Mouse (Mus musculus) left cerebral cortex, postnatal 4 days (tissue): ENCODE measurements around the gene Prdx1. TPM values are rescaled to one million over a fixed set of nuclear protein-coding genes. Genes with fewer than 3 reads are reported as not detected.
"Not testable (repeated sequence)": the region's sequence is repeated elsewhere in the genome, so short reads cannot be mapped to it uniquely, and the experiment has no call there.

Source experiments
- DNase-seq: peaks from one replicate; pipeline ENCODE4 v3.0.0-alpha.2; 2022
- intact Hi-C: fragments of 180-260 bp; cut with DNase I; formaldehyde crosslinking; loops from one replicate; pipeline ENCODE4 v1.15.1; 2025
- total RNA-seq, 2 experiments: library from RNA; stranded (reverse); gene quantifications; 2 replicates each; pipeline ENCODE4 v1.2.3; 2021

Prdx1 gene
- 100 to 1,000 TPM; 170 to 191 TPM for total RNA-seq

DNA sequence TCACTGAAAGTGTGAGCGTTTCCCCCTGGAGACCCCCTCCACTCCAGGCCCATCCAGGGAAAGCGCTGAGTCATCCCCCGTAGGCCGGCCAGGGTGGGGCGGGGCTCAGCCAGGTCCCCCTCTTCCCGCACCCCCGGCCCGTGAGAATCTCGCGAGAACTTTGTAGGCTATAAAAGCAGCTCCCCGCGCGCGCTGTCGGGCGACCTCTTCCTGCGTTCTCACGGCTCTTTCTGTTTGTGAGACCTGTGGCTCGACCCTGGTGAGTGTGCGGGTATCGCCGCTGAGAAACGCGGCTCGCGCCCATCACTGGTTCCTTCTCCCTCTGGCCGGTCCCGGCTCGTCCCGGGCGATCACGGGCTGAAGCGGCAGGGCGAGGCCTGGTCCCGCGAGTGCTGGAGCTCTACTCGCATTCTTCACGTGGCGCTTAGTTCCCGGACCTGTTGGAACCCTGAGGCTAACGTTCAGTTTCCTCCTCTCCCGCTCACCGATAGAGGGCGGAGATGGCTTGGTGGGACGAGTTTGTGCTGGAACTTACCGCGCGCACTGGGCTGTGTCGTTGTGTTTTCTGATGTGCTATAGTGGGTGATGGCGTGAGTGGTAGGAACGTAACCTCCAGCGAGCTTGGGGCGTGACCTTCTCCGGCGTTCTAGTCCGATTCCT lies at the start of gene Prdx1:
TSS of gene Prdx1 (plus strand) at position 143 of the 660 bp plus-strand sequence.
- DNase-seq: peak; percentile 96
- intact Hi-C loops: no loop called here

DNA sequence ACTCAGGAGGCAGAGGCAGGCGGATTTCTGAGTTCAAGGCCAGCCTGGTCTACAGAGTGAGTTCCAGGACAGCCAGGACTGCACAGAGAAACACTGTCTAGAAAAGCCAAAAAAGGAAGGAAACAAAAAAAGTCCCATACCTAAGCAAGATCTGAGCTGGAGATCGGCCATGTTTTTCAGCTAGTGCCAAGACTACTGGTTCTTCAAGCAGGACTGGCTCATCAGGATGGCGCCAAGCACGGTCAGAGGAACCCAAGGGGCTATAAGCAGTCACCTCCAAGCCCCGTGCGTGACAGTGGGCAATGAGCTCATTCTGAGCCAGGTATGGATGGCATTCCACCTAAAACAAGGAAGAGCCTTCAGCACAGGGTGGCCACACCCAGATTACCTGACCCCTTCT lies 46.5 kb upstream of the Prdx1 start:
- no peak for DNase-seq
- intact Hi-C loops: no loop called here

DNA sequence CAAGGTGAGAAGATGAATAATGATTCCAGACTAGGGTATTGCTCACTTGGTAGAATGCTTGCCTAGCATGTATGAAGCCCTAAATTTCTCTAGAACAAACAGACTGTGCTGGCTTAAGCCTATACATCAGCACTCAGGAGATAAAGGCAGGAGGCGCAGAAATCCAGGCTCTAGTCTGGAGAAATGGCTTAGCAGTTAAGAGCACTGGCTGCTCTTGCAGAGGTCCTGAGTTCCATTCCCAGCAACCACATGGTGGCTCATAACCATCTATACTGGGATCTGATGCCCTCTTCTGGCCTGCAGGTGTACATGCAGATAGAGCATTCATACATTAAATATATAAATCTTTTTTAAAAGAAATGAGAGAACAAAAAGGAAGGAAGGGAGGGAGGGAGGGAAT lies 43.3 kb upstream of the Prdx1 start:
- DNase-seq: no peak
- intact Hi-C loops: no loop called here

DNA sequence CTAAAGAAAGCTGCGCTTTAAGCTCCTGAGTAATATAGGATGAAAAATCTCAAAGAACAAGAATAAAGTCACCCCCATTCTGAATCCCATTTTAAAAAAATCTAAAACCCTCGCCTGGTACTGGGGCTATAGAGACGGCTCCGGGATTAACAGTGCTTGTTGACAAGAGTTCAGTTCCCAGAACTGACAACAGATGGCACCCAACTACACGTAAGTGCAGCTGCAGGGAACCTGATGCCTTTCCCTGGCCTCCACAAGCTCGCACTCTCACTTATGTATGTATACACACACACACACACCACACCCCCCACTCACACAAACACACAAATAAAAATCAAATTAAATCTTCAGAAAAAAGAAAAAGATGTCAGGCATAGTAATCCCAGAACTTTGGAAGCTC lies 41.0 kb upstream of the Prdx1 start:
- DNase-seq: peak; percentile 5
- intact Hi-C loops: no loop called here

DNA sequence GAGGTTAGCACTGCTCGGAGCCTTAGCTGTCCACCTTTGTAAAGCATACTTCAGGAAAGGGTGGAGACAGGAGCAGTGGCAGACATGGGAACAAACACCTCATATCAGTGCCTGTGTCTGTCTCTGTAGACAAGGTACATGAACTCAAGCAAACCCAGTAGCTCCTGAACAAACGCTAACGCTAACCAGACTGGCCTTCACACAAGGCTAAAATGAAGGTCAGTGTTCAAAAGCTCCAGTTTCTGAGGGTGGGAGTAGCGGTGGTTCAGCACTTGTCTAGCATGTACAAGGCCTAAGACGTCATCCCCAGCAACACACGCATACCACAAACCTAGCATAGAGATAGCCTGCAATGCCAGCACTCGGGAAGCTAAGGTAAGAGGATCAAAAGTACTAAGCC lies 39.7 kb upstream of the Prdx1 start:
- intact Hi-C loops: no loop called here

DNA sequence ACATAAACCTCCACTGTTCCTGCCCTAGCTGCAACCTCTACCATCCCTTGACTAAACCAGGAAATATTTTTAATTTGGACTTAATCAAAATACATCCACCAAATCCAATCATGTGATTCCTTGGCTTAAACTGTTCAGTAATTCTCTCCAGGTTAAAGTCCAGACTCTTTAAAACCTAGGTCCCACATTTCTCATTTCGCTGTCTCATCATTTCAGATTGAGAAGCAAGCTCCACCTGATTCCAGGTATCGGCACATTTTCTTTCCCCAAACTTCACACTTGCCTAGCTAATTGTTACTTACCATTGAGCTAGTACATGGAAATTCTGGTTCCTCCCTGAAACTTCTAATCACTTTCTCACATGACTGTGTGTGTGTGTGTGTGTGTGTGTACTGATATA lies 35.9 kb upstream of the Prdx1 start:
- DNase-seq: no peak
- intact Hi-C loops: no loop called here

More for the DNA sequence above, 39.7 kb upstream of the Prdx1 start:
- no peak for DNase-seq

DNA sequence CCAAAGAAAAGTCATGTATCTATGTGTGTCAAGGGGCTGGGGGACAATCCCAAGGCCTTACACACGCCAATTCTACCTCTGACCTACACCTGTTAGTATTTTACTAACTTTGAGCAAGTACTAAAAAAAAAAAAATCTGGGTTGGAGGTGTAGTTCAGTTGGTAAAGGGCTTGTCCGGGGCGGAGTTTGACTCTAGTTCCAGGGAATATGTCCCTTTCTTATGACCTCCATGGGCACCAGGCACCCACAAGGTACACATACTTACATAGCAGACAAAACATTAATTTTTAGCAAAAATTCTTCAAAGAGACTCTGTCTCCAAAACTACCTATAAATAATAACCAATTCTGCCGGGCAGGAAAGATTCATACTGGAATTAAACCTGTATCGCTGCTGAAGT lies 35.0 kb upstream of the Prdx1 start:
- intact Hi-C loops: loop anchor here (2.0 kb wide), 1 partner anchor 24 kb away; the partner anchor contains the start of gene Nasp
- DNase-seq: no peak

DNA sequence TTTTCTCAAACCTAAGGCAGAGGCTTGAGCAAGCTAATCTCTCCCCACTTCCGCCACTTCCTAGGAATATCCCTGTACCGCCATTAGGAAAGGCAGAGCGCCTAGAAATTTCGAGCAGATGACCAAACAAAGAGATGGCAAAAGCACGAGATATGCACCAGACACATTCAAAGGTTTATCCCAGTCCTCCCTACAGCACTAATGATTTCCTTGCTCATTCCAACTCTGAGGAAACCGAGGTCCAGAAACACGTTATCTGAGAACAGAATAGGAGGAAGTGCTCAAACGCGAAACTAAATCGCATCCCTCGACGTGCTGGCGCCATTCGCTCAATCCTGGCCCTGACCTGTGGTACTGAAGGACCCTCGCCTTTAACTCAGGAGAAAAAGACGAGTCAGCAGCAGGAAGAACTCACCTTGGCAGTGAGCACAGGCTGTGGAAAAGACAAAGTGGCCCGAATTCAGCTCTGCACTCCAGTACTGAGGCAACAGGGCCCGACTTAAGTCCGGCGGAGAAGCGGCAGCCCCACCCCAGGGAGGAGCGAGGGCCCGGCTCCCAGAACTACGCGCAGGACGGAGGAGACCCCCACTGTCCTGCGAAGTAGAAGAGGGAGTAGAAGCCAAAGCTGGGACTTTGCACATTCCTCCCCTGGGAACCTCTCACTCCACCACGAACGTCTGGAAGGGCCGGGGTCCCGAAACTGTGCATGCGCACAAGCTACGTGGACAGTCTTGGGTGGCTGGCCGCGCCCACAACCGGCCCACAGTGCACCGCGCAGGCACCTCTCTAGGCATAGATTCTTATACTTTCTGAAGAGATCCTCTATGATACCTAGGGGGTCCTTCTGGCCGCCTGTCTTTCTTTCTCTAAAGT lies 34.2 kb upstream of the Prdx1 start, which contains the start of gene Akr1a1:
TSS of gene Akr1a1 (minus strand) at position 757 of the 873 bp plus-strand sequence.
- intact Hi-C loops: loop anchor here (2.0 kb wide), 1 partner anchor 24 kb away; the partner anchor contains the start of gene Nasp

DNA sequence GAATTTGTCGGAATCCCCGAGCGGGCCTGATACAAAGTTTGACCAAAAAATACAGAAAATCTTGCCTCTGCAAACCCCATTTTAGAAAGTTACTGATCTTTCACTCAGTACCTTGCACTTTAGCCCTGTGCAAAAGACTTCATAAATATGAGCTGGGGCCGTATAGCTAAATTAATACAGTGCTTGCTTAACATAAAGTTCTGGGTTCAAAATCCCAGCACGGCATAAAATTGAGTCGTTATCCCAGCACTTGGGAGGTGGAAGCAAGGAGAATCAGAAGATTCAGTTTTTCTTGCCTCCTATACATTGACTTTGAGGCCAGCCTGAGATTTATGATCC lies 33.6 kb upstream of the Prdx1 start:
- DNase-seq: no peak
- intact Hi-C loops: loop anchor here (2.0 kb wide), 1 partner anchor 25 kb away; the partner anchor contains the start of gene Nasp

More for the DNA sequence above, 34.2 kb upstream of the Prdx1 start, which contains the start of gene Akr1a1:
- peak; percentile 94 for DNase-seq

DNA sequence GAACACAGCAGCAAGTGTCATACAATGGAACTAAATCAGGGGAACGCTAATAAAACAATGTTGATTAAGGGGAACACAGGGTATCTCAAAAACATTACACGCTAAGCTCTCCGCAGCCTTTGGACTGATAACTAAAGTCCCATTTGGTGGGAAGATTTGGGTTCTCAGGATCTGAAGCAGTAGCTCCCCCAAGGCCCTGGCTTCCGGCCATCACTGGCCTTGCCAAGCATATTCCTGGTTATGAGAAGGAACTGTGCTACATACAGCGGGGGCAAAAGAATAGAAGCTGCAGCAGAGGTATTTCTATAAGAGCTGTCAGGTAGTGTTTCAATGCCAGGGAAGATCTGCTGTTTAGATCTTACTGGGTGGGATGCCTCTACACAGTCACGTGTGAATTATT lies 32.1 kb upstream of the Prdx1 start:
- DNase-seq: no peak
- intact Hi-C loops: no loop called here

DNA sequence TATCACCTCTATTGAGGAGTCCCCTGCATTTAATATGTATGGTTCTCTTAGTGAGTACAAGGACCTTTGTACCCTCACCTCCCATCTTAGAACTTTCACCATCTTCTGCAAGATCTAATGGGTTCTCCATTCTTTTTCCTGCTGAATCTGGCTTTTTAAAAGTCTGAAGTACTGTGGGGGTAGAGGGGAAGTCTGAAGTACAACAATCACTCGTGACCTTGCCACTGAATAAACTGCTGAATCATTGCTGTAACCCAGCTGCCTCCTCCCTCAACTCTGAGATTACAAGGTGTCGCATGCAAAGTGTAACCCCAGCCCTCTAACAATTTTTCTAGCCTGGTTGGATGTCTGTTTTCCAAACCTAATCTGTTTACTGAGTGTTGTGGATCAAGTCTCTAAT lies 30.2 kb upstream of the Prdx1 start:
- no peak for DNase-seq
- intact Hi-C loops: no loop called here

DNA sequence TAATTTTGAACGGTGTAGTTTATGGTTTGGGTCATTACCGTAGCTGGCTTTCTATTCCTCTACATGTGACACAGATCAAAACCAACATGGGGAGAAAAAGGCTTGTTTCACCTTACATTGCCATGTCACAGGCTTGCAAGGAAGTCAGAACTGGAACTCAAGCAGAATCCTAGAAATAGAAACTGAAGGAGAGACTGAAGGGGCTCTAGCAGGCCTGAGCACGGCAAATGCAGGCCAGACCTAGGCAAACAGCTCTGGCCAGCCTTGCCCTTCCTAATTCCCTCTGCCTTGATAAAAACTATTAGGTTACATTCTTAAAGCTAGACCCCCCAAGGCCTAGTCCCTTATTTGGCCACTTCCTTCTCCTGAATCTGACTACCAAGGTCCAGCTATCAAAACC lies 29.7 kb upstream of the Prdx1 start:
- no peak for DNase-seq
- intact Hi-C loops: no loop called here

DNA sequence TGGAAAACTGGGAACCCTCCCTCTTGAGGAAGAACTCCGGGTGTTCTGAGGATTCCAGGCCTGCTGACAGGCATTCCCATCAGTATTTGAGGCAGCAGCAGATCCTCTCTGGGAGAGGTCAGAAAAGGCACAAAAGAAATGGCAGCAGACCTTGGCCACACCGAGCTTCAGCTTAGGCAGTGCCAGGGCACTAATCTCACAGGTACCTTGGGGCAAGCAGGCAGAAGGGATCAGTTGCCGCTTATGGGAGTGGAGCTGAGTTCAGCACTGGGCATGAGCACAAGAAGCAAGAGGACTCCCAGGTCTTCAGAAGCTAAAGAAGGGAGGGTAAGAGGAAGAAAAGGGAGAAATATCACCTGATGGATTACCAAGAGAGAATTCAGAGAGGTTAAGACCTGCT lies 27.4 kb upstream of the Prdx1 start:
- no peak for DNase-seq
- intact Hi-C loops: no loop called here

DNA sequence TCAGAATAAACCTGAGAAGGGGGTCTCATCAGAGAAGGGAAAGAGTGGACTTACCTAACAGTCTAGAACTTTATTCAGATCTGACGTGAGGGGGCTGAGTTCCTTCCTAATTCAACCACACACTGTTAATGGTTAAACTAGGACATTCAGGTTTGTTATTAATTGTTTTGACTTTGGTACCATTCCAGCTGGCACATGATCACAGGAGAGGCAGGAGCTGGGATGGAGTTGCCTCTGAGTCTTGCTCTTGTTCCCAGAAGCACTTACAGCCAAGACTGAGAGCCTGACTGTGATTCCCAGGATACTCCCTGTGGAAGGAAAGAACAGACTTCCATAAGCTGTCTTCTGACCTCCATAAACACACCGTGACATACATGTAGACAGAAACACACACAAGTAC lies 25.9 kb upstream of the Prdx1 start:
- no peak for DNase-seq
- intact Hi-C loops: no loop called here

DNA sequence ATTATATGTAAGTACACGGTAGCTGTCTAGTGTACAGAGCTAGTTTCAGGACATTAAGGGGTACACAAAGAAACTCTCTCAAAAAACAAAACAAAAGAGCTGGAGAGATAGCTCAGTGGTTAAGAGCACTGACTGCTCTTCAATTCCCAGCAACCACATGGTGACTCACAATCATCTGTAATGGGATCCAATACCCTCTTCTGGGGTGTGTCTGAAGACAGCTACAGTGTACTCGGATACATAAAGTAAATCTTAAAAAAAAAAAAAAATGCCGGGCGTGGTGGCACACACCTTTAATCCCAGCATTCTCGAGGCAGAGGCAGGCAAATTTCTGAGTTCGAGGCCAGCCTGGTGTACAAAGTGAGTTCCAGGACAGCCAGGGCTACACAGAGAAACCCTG lies 25.4 kb upstream of the Prdx1 start:
- intact Hi-C loops, DNase-seq: not testable (repeated sequence)

DNA sequence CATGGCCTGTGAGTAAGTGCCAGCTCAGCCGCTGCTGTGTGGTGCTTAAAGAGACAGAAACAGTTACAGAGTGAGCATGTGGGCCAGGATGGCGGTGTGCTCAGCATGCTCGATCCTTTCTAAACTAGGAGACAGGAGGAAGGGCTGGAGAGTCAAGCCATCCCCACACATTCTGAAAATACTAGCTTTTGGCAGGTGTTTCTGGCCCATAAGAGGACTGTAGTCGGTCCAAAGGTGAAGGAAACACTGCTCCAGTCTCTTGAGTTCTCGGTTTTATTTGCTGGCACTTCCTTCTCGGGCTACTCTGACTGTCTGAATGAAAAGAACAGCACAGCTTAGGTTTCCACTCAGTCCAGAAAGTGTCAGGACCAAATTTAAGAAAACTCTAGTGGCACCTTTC lies 24.5 kb upstream of the Prdx1 start:
- no peak for DNase-seq
- intact Hi-C loops: no loop called here

DNA sequence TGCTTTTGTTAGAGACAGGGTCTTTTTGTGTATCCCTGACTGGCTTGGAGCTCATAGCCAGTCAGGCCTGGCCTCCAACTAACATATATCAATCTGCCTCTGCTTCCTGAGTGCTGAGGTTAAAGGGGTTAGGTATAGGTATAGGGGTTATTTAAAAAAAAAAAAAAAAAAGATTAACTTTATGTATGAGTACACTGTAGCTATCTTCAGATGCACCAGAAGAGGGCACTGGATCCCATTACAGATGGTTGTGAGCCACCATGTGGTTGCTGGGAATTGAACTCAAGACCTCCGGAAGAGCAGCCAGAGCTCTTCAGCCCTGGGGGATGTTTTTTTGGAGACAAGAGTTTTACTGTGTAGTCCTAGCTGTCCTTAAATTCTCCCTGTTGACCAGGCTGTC lies 23.3 kb upstream of the Prdx1 start:
- intact Hi-C loops: no loop called here
- DNase-seq: no peak

DNA sequence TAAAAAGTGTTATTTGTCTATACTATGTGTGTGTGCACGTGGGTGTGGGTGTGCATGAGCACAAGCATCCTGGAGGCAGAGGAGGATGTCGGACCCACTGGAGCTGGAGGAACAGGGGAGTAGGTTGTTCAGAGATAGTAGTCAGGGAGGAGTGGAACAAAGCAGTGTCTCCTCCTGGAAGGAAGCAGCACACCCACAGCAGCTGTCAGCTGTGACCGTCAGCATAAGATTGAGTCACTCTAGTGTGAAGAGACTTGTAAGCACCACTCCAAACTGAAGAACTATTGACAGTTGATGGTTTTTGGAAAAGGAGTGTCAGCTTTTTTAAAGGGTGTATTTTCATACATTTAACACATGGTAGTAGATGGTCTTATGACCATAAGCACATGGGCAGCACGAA lies 18.7 kb upstream of the Prdx1 start:
- intact Hi-C loops: no loop called here
- no peak for DNase-seq

DNA sequence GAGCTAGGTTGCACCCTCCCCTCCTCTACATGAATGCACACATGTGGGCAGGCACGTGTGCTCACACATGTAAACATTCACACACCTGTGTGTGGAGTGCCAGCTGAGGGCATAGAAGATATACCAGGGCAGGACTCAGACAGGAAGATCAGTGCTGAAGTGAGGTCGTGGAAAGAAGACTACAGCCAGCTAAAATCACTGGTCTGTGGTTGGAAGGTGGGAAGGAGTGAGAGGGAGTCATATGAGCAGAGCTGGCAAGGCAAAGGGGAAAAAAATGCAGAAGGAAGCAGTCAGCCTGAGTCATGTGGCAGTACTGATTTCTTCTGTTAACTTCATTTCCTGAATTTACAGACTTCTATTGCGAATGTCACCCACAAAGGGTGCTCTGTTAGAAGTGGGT lies 17.2 kb upstream of the Prdx1 start:
- intact Hi-C loops: no loop called here
- DNase-seq: no peak

DNA sequence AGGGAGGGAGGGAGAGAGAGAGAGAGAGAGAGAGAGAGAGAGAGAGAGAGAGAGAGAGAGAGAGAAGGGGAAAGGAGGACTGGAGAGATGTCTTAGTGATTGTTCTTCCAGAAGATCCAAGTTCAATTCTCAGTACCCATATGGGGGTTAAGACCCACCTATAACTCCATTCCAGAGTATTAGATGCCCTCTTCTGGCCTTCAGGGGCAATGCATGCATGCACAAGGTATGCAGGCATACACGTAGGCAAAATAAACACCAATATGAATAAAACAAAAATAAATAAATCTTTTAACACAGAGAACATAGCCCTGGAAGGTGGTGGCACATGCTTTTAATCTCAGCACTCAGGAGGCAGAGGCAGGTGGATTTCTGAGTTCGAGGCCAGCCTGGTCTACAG lies 16.1 kb upstream of the Prdx1 start:
- DNase-seq: peak; percentile 9
- intact Hi-C loops: no loop called here

DNA sequence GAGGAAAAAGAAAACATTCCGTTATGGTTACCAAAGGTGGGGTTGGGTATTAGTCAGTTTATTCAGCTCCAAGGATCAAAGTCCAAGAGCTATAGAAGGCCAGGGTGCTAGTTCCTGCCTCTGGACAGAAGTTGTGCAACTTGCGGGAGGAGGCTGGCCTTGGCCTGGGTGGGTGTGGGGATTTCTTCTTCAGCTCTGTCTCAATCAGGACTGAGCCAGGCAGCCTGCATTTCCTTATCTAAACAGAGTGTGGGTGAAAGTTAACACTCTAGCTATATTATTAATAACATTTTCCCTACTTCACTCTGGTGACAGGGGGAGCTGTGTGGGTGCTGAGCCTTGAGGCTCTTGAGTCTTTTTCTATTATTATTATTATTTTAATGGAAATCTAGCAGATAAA lies 12.6 kb upstream of the Prdx1 start:
- DNase-seq: no peak
- intact Hi-C loops: no loop called here

DNA sequence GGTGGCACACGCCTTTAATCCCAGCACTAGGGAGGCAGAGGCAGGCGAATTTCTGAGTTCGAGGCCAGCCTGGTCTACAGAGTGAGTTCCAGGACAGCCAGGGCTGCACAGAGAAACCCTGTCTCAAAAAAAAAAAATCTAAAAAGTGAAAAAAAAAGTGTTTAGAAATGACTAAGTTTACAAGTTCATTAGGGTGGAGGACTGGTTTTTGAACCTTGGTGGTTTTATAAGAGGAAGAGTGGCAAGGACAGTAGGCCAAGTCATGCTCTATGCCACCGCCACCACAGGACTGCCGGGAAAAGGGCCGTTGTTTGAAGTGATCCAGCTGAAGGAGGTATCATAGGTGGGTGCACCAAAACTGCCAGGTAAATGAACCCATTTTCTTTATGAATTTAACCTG lies 10.6 kb upstream of the Prdx1 start:
- intact Hi-C loops, DNase-seq: not testable (repeated sequence)
